Mouse (Mus musculus): ENCODE measurements around the gene Gpsm1.

Gpsm1 gene

DNA sequence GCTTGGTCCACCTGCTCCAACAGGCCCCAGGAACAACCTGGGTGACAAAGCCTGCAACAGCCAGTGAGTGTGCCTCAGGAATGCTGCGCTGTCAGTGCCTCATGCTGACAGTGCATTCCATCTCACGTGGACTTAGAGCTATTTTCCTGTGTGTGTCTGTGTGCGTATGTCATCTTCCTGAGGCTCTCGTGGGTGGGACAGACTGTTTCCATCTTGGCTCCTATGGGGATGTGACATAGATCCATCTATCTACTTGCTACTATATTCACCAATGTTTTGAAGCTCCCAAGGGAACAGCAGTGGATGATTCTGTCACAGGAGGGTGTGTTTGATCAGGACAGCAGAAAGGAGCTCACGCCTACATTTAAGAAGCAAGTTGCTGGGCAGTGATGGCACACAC lies 3.4 kb upstream of the Gpsm1 start:
- DNase-seq (ENCODE audit: low spot score in 2 of 2), result no peak

DNA sequence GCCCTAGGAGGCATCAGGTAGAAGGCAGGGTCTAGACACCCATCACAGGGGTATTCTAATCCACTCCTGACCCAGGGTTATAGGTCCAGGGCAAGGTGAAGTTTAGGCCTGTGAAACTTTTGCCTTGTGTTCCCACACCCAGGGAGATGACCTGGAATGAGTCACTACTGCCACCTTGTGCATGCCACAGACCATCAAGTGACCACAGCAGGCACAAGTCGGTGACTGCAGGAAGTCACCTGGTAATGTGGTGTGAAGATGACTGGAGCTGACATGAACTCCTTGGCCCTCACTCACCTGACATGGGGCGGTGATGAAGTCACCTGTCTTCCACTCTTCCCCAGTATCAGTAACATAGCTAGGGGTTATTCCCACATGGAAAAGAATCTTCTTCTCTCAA lies 2.5 kb upstream of the Gpsm1 start:
- no peak for DNase-seq (ENCODE audit: low spot score in 2 of 2)

DNA sequence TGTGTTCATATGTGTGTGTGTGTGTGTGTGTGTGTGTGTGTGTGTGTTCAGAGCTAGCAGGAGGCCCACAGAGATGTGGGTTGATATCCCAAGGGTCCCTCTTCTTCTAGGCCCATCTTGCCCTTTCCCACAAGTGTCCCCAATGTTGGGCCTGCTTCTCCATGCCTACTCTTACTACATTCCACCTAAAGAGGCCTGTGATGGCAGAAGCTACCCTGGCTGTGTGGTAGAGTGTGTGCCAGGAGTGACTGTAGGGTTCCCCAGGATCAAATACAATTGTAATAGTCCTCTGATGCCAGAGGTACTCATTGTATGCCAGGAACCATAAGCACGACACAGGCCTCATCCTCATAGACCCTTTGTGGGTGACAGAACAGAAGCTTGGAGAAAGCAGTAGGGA lies 1.9 kb upstream of the Gpsm1 start:
- DNase-seq (ENCODE audit: low spot score in 2 of 2), result no peak

DNA sequence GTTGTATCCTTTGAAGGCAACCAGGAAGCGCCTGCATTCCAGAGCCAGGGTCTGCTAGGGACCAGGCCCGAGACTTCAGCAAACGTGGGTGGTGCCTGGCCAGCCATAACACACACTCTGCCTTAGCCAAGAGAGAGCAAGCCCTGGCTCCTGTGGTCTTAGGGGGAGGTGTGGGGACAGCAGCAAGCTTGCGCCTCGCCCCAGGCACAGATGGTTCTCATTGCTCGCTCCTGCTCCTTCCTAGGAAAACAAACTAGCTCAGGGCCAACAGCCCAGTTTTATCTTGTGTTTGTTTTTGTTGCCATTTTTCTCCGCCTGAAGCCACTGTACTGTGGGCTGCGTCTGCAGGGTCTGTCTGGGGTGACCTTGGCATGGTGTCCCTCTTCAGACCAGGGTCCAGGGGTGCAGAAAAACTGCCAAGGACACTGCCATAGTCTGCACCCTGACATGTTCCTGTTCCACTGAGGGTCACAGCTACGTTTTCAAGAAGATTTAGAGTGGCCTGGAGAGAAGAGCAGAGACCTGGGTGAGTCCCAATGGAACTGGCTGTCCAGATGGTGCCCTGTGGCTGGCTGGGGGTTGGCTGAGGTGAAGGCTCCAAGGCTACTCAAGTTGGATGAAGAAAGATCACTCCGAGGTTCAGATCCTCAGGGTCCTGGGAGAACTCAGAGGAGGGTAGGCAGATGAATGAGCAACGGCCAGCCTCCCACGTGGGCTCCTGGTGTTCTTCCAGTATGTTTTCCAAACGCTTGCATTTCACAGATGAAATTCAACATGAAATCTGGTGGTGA lies 839 bp upstream of the Gpsm1 start:
- peak in 1 of 2 experiments; percentile 57 for DNase-seq (ENCODE audit: low spot score in 2 of 2)

DNA sequence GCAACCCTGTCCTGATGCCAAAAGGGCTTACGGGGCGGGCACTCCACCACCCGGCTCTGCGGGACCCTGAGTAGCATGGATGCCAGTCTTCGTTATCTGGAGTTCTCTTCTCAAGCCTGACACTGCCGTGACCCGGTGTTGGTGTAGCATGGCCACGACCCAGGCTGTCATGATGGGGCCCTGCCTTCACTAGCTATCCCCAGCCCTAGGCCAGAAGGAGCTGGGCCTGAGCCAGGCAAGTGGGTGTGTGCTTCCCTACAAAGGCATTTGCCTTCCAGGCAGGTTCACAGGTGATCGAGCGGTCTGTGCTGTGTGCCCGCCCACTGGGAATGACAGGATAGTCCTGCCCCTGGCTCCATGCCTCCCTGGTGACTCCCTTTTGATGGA lies 603 bp downstream of the Gpsm1 start:
- peak in 1 of 2 experiments; percentile 50 for DNase-seq (ENCODE audit: low spot score in 2 of 2)

DNA sequence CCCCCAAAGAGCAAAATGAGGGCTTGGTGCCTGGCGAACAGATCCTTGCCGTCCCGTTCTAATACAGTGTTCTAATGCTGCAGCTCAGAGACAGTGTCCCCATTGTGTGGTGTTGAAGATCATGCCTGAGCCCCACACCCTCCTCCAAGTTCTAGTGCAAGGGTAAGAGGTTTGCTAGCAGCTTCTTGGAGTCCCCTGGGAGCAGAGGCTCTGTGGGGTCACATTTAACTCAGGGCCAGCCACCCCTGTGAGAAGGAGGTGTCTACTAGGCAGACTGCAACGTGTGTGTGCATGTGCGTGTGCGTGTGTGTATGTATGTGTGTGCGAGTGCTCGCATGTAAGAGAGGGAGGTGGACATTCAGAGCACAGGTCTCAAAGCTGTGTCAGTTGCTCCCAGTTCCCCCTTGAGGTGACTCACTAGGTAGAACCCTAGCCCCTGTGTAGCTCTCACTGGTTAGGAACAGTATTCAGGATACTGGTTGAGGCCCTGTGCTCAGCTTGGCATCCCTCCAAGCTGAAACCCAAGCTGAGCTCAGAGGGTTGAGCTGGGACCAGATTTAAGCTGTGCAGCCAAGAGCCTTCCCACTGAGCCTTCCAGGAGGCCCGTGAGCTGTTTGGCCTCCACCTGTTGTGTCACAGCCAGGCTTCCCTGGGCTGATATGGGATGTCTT lies 1.4 kb downstream of the Gpsm1 start:
- DNase-seq (ENCODE audit: low spot score in 2 of 2), result no peak

DNA sequence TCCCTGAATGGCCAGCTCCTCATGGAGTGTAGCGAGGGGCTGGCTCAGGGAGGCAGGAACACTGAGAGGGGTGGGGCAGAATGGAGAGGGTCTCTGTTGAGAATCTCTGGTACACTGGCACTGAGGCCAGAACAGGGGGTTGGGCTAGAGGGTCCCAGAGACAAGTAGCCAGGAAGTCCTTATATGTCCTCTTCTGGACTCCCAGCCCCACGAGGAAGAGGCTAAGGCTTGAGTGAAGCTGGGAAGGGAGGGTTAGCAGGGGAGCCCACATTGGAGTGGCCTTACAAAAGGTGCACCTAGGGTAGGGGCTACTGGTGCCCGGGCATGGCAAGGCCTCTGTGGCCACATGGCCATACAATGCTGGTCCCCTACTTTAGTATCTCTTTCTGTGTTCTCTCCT lies 2.1 kb downstream of the Gpsm1 start:
- no peak for DNase-seq (ENCODE audit: low spot score in 2 of 2)

DNA sequence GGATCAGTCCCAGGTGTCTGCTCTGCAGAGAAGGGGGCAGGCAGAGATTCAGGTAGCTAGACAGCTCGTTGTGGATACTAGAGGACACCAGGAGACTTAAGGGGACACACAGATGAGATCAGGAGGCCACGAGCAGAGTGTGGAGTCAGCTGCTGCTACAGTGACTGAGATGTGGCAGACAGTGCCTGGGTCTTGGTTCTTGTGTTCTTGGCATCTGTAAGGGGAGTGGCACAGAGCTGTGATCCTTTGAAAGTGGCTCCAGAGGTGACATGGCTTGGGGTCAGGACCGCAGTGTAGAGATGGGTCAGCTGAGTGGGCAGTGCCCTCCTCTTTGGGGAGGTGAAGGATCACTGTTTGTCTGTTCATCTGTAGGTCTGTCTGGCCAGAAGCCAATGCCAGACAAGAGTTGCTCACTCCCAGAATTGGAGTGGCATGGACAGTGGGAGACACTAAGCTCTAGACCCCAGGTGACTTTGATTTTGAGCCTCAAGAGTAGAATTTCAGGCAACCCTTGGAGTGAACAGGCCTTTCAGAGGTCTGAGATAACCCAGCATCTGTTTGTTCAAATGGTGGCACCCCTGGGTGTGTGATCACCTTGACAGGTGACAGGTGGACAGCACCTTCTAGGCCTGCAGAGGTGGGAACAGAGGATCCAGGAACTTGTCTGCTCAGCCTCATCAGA lies 2.8 kb downstream of the Gpsm1 start:
- DNase-seq (ENCODE audit: low spot score in 2 of 2), result no peak

DNA sequence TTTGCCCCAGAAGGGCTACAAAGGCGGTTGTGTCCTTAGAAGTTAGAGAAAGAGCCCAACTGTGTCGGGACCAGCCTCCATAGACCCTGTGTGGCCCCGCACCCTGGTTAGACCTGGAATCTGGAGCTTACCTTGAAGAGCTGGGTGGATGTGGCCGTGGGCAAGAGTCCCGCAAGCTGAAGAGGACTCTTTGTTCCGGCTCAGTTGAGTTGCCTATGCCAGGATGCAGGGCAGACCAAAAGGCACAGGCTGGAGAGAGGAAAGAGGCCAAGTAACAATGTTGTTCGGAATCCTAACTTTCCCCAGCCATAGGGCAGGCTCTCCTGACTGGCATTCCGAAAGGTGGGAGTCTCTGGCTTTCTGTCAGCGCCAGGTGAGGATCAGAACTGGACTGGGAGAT lies 3.8 kb downstream of the Gpsm1 start:
- DNase-seq (ENCODE audit: low spot score in 2 of 2), result no peak

DNA sequence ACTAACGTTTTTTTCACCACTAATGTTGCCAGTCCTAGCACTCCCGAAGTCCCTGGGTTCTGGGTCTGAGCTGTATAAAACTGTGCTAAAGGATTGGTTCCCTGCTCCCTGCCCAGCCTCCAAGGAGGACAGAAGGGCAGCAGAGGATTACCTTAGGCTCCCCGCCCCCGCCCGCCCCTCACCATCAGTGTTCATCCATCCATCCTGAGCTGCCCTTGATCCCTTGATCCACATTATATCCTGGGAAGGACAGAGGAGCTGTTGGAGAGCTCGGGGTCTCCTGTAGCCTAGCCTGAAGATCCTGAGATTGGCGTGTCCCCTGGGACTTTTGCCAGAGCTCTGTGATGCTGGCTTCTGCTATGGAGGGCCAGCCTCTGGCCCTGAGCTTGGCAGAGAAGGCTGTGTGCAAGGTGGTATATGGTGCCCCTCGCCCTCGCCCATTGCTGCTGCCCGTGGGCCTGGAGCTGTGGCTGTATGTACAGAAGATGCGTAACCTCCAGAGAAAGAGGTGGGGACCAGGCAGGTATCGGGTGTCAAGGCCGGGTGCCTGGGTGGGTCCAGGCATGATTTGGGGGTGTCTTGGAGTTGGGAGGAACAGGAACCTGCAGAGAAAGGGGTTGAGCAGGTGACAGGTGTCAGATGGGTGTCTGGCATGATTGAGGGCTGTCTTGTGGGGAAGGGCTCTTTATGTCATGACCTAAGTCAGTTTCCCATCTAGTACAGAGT lies 4.4 kb downstream of the Gpsm1 start:
- no peak for DNase-seq (ENCODE audit: low spot score in 2 of 2)

DNA sequence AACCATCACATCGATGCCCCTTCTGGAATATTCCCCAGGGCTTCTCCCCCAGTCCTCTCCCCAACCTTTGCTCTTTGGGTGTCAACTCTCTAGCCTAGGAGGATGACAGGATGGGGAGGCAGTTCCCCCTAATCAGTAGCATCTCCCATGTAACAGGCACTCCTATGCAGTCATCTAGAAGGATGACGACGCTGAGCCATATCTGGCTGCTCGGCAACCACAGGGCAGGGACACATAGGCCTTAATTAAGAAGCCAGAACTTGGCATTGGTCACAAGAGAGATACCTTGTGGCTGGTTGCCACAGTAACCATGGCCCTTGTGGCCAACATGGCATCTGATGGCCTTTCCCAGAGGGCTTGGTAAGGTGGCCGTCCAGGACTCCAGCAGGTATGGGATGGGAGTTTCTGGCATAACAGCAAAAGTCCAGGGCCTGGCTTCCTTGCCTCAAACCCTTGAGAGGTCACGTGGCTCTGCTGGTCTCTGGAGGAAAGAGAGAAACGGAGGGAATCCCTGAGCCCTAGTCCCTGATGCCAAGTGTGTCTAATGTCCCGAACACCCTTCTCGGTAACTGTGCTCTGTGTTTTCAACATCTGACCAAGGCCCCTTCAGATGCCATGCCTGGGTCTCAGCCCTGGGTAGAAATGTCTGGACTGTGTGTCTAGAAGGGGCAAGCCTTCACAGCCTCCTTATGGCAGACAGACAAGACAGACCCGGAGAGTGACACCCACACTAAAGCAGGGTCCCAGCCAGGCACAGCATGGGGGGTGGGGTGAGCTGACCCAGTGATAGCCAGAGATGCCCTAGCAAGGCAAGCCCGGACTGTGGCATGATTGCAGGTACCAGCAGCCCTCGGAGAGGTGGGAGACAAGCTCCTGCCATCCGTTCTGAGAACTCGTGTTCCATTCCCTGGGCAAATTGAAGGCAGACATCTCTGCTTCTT lies 5.2 kb downstream of the Gpsm1 start:
- DNase-seq (ENCODE audit: low spot score in 2 of 2), result no peak

DNA sequence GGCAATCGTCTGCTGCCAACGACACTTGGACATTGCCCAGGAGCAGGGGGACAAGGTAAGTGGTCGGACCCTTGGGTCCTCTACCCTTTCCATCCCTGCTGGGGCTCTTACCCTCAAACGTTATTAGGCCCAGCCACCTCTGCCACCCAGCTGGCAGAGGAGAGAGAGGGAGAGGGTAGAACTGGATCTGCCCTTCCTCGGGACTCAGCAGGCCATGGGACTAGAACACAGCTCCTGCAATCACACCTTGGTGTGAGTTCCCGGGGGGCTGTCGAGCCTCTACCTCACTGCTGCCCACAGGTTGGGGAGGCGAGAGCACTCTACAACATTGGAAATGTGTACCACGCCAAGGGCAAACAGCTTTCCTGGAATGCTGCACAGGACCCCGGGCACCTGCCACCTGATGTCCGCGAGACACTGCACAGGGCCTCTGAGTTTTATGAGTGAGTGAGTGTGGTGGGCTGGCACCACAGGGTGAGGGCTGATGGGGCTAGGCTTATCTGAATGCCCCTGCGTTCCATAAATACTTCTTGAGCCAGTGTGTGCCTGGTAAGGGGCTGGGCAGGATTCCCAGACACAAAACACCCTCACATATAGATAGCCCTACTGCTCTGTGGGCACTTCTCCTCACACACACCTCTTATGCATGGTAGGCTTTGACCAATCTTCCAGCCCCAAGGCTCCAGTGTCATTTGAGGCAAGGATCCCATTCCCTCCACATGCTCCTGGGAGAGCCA lies 8.4 kb downstream of the Gpsm1 start:
- no peak for DNase-seq (ENCODE audit: low spot score in 2 of 2)

DNA sequence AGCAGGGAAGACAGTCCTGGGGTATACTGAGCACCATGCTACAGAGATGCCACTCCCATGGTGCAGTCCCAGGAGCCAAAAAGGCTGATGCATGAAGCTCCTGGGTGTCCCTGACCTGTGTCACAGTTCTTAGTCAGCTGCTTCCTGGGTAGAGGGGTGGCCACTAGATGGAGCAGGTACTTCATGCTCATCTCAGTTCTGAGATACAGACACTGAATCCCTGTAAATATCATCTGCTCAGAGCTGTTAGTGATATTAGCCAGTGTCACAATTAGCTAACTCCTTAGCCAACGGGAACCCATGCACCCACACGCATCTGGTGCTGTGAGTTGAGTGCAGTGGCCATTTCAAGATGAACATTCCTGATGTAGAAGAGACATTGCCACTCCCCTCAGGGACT lies 9.6 kb downstream of the Gpsm1 start:
- no peak for DNase-seq (ENCODE audit: low spot score in 2 of 2)

DNA sequence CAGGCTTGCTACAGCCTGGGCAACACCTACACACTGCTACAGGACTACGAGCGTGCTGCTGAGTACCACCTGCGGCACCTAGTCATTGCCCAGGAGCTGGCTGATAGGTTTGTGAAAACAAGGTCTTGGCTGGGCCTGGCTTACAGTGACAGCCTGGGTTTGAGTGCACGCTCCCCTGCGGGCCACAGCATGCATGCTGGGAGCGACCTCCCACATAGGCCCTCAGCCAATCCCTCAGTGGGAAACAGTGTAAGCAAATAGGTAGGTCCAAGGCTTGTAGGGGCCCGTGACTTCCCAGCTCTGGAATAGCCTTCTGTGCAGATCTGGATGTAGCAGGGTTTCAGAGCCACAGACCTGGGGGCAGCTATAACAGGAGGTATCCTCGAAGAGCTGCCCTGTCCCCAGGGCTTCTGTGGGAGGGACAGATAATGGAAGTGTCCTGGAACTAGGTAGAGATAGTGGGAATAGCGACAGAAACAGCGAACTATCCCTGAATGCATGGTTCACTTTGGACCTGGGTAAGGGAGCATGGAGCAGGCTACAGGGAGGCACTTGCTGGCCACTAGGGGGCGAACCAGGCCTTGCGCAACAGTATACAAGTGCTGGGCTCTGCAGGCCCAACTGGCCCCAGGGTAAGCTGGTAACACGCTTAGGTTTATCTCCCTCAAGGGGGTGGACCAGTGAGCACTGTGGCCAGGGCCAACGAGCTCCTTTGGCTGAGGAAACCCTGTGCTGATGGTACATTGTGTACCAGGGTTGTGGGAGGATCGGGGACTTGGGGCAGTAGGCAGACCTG lies 10.3 kb downstream of the Gpsm1 start:
- DNase-seq (ENCODE audit: low spot score in 2 of 2), result peak in 1 of 2 experiments; percentile 53

DNA sequence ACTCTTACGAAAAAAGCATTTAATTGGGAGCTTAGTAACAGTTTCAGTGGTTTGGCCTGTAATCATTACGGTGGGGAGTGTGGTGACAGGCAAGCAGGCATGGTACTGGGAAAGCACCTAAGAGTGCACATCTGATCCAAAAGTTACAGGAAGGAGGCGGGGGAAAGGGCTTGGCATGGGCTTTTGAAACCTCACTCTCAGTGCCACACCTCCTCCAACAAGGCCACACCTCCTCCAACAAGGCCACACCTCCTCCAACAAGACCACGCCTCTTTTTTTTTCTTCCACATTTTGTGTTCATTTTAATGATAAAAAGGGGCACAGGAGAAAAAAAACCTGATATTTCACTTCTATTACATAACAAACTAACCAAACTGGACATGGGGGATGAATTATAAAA lies 12.5 kb downstream of the Gpsm1 start:
- DNase-seq (ENCODE audit: low spot score in 2 of 2), result no peak

DNA sequence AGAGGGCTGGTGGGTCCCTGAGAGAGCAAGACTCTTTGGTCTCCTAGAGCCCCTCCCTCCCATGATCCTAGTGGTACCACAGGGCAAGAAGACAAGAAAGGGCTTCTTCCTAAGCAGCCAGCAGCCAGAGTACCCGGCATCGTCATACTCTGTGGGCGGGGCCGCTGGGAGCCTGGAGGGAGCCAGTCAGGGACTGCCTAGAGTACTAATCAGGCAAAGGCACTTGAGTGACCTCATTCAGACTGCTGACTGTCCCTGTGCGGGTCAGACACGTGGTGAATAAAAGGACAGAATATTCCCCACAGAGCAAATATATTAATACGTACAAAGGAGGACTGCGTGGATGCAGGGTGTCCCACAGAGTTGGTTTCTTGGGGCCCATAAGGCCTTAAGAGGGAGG lies 14.1 kb downstream of the Gpsm1 start:
- peak in 1 of 2 experiments; percentile 51 for DNase-seq (ENCODE audit: low spot score in 2 of 2)

DNA sequence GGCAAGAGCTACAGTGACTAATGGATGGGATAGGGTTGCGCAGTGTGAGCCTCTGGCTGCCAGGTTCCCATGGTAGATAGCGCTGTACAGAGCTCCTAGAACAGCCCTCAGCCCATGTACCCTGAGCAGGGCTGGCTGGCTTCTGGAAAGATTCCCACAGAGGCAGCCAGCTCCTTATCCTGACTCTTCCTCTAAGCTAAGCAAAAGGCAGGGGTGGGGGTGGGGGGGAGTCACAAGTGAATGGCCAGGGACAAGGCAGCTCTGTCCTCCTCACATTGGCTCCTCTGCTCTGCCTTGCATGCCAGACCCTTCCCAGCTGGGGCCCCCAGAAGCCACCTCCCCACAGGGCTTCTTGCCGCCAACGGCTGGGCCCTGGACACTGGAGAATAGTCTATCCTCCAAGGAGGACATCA lies 14.7 kb downstream of the Gpsm1 start:
- DNase-seq (ENCODE audit: low spot score in 2 of 2), result no peak

DNA sequence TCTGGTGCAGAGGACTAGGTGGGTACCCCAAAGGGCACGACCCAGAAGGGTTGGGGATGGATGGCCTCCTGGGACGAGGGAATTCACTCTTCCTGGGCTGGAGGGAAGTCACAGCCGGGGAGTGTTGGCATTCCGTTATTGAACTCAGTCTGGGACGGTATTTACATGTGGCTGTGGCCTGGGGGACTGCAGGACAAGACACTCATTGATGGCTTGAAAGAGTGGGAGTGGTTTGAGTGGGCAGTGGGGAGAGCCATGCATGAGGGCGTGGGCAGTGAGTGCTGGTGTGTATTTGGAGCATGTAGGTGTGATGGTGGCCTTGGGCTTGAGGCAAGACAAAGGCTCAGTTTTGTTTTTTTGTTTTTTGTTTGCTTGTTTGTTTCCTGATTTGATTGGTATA lies 15.4 kb downstream of the Gpsm1 start:
- no peak for DNase-seq (ENCODE audit: low spot score in 2 of 2)

Data from cerebellum, postnatal 4 days (tissue).